Mouse (Mus musculus): ENCODE measurements at regions not wholly inside any gene's neighbourhood (a gene's known extent, or its start where the extent isn't known, plus 50 kb on each side); places are given as distances from the start of the nearest gene placed in this dataset.

GRCm38 (mm10) chr12:15986351-15986750 is 169.6 kb upstream of the Trib2 start:
- Histone ChIP-seq H3K4me3 (ENCODE audit: low read depth, low read length) (no peak overlapping the region), H3K27me3 (ENCODE audit: control insufficient read depth, insufficient read depth, low read length) (no peaks in the 10 kb centered on the region), H3K4me2 (ENCODE audit: low read depth) (no peak overlapping the region), H3K9me3 (ENCODE audit: control insufficient read depth, low read length) (no peaks in the 10 kb centered on the region), H3K4me1 (ENCODE audit: control insufficient read depth, insufficient read depth, low read length) (no peaks in the 10 kb centered on the region), H3K9ac (ENCODE audit: low read length) (no peak overlapping the region), H3K36me3 (ENCODE audit: control insufficient read depth, insufficient read depth, low read length) (no peaks in the 10 kb centered on the region), H3K27ac (ENCODE audit: low read depth, low read length) (no peak overlapping the region)
- no peak for DNase-seq (ENCODE audit: low spot score)
- no peak for ATAC-seq (ENCODE audit: insufficient read depth, low FRiP score, low TSS enrichment)

- no peaks in the 10 kb centered on the region for H3K27me3 ChIP-seq (ENCODE audit: control insufficient read depth, insufficient read depth, low read length)
- H3K4me1 ChIP-seq (ENCODE audit: control insufficient read depth, insufficient read depth, low read length): no peaks in the 10 kb centered on the region
- ATAC-seq (ENCODE audit: insufficient read depth, low FRiP score, low TSS enrichment): no peak
- no peaks in the 10 kb centered on the region for H3K9me3 ChIP-seq (ENCODE audit: control insufficient read depth, low read length)
- no peaks in the 10 kb centered on the region for H3K36me3 ChIP-seq (ENCODE audit: control insufficient read depth, insufficient read depth, low read length)
- no peak overlapping the region for H3K9ac ChIP-seq (ENCODE audit: low read length)
- H3K27ac ChIP-seq (ENCODE audit: low read depth, low read length): no peak overlapping the region
- H3K4me2 ChIP-seq (ENCODE audit: low read depth): no peak overlapping the region
- 83% methylated on average over 2 of the region's 2 CpGs for WGBS
- DNase-seq (ENCODE audit: low spot score): no peak
- H3K4me3 ChIP-seq (ENCODE audit: low read depth, low read length): no peak overlapping the region
Observed at GRCm38 (mm10) chr12:15985649-15986048, 168.9 kb upstream of the Trib2 start.

- Histone ChIP-seq H3K27me3 (ENCODE audit: control insufficient read depth, insufficient read depth, low read length) (no peaks in the 10 kb centered on the region), H3K4me2 (ENCODE audit: low read depth) (no peak overlapping the region), H3K4me3 (ENCODE audit: low read depth, low read length) (no peak overlapping the region), H3K36me3 (ENCODE audit: control insufficient read depth, insufficient read depth, low read length) (no peaks in the 10 kb centered on the region), H3K9ac (ENCODE audit: low read length) (no peak overlapping the region), H3K27ac (ENCODE audit: low read depth, low read length) (no peak overlapping the region), H3K9me3 (ENCODE audit: control insufficient read depth, low read length) (no peaks in the 10 kb centered on the region), H3K4me1 (ENCODE audit: control insufficient read depth, insufficient read depth, low read length) (no peaks in the 10 kb centered on the region)
- DNase-seq (ENCODE audit: low spot score): no peak
- WGBS: 82% methylated on average over 11 of the region's 11 CpGs
- no peak for ATAC-seq (ENCODE audit: insufficient read depth, low FRiP score, low TSS enrichment)
Observed at GRCm38 (mm10) chr12:15983591-15984300, 167.0 kb upstream of the Trib2 start.

GRCm38 (mm10) chr12:15981741-15982140 is 165.0 kb upstream of the Trib2 start:
- Histone ChIP-seq H3K27me3 (ENCODE audit: control insufficient read depth, insufficient read depth, low read length) (no peaks in the 10 kb centered on the region), H3K36me3 (ENCODE audit: control insufficient read depth, insufficient read depth, low read length) (no peaks in the 10 kb centered on the region), H3K4me2 (ENCODE audit: low read depth) (no peak overlapping the region), H3K9me3 (ENCODE audit: control insufficient read depth, low read length) (no peaks in the 10 kb centered on the region), H3K27ac (ENCODE audit: low read depth, low read length) (no peak overlapping the region), H3K4me1 (ENCODE audit: control insufficient read depth, insufficient read depth, low read length) (no peaks in the 10 kb centered on the region), H3K4me3 (ENCODE audit: low read depth, low read length) (no peak overlapping the region), H3K9ac (ENCODE audit: low read length) (no peak overlapping the region)
- ATAC-seq (ENCODE audit: insufficient read depth, low FRiP score, low TSS enrichment) (no peak), DNase-seq (ENCODE audit: low spot score) (no peak)
- 56% methylated on average over 1 of the region's 1 CpGs for WGBS

GRCm38 (mm10) chr12:15979233-15979632 is 162.5 kb upstream of the Trib2 start:
- H3K9me3 ChIP-seq (ENCODE audit: control insufficient read depth, low read length): no peaks in the 10 kb centered on the region
- H3K4me2 ChIP-seq (ENCODE audit: low read depth): no peak overlapping the region
- H3K36me3 ChIP-seq (ENCODE audit: control insufficient read depth, insufficient read depth, low read length): no peaks in the 10 kb centered on the region
- H3K4me3 ChIP-seq (ENCODE audit: low read depth, low read length): no peak overlapping the region
- 90% methylated on average over 7 of the region's 7 CpGs for WGBS
- no peak for DNase-seq (ENCODE audit: low spot score)
- no peak overlapping the region for H3K27ac ChIP-seq (ENCODE audit: low read depth, low read length)
- H3K27me3 ChIP-seq (ENCODE audit: control insufficient read depth, insufficient read depth, low read length): no peaks in the 10 kb centered on the region
- ATAC-seq (ENCODE audit: insufficient read depth, low FRiP score, low TSS enrichment): no peak
- H3K9ac ChIP-seq (ENCODE audit: low read length): no peak overlapping the region
- no peaks in the 10 kb centered on the region for H3K4me1 ChIP-seq (ENCODE audit: control insufficient read depth, insufficient read depth, low read length)

- no peaks in the 10 kb centered on the region for H3K27me3 ChIP-seq (ENCODE audit: control insufficient read depth, insufficient read depth, low read length)
- no peak overlapping the region for H3K27ac ChIP-seq (ENCODE audit: low read depth, low read length)
- H3K9me3 ChIP-seq (ENCODE audit: control insufficient read depth, low read length): no peaks in the 10 kb centered on the region
- 91% methylated on average over 3 of the region's 3 CpGs for WGBS
- no peak overlapping the region for H3K9ac ChIP-seq (ENCODE audit: low read length)
- H3K4me3 ChIP-seq (ENCODE audit: low read depth, low read length): no peak overlapping the region
- H3K36me3 ChIP-seq (ENCODE audit: control insufficient read depth, insufficient read depth, low read length): no peaks in the 10 kb centered on the region
- DNase-seq (ENCODE audit: low spot score) (no peak), ATAC-seq (ENCODE audit: insufficient read depth, low FRiP score, low TSS enrichment) (no peak)
- H3K4me1 ChIP-seq (ENCODE audit: control insufficient read depth, insufficient read depth, low read length): no peaks in the 10 kb centered on the region
- no peak overlapping the region for H3K4me2 ChIP-seq (ENCODE audit: low read depth)
Observed at GRCm38 (mm10) chr12:15971786-15972185, 155.1 kb upstream of the Trib2 start.

GRCm38 (mm10) chr12:15970262-15970661 is 153.5 kb upstream of the Trib2 start:
- Histone ChIP-seq H3K36me3 (ENCODE audit: control insufficient read depth, insufficient read depth, low read length) (no peaks in the 10 kb centered on the region), H3K4me3 (ENCODE audit: low read depth, low read length) (no peak overlapping the region), H3K4me2 (ENCODE audit: low read depth) (no peak overlapping the region), H3K27ac (ENCODE audit: low read depth, low read length) (no peak overlapping the region), H3K9me3 (ENCODE audit: control insufficient read depth, low read length) (no peaks in the 10 kb centered on the region), H3K27me3 (ENCODE audit: control insufficient read depth, insufficient read depth, low read length) (no peaks in the 10 kb centered on the region), H3K9ac (ENCODE audit: low read length) (no peak overlapping the region), H3K4me1 (ENCODE audit: control insufficient read depth, insufficient read depth, low read length) (no peaks in the 10 kb centered on the region)
- DNase-seq (ENCODE audit: low spot score) (no peak), ATAC-seq (ENCODE audit: insufficient read depth, low FRiP score, low TSS enrichment) (no peak)
- WGBS: 74% methylated on average over 2 of the region's 2 CpGs

GRCm38 (mm10) chr12:15967550-15968102 is 150.9 kb upstream of the Trib2 start:
- Histone ChIP-seq H3K27ac (ENCODE audit: low read depth, low read length) (no peak overlapping the region), H3K27me3 (ENCODE audit: control insufficient read depth, insufficient read depth, low read length) (no peaks in the 10 kb centered on the region), H3K4me3 (ENCODE audit: low read depth, low read length) (no peak overlapping the region), H3K4me2 (ENCODE audit: low read depth) (no peak overlapping the region), H3K4me1 (ENCODE audit: control insufficient read depth, insufficient read depth, low read length) (no peaks in the 10 kb centered on the region), H3K36me3 (ENCODE audit: control insufficient read depth, insufficient read depth, low read length) (no peaks in the 10 kb centered on the region), H3K9ac (ENCODE audit: low read length) (no peak overlapping the region), H3K9me3 (ENCODE audit: control insufficient read depth, low read length) (no peaks in the 10 kb centered on the region)
- 71% methylated on average over 5 of the region's 5 CpGs for WGBS
- ATAC-seq (ENCODE audit: insufficient read depth, low FRiP score, low TSS enrichment) (no peak), DNase-seq (ENCODE audit: low spot score) (no peak)

- no peak overlapping the region for H3K9ac ChIP-seq (ENCODE audit: low read length)
- H3K4me3 ChIP-seq (ENCODE audit: low read depth, low read length): no peak overlapping the region
- no peak overlapping the region for H3K4me2 ChIP-seq (ENCODE audit: low read depth)
- no peaks in the 10 kb centered on the region for H3K27me3 ChIP-seq (ENCODE audit: control insufficient read depth, insufficient read depth, low read length)
- ATAC-seq (ENCODE audit: insufficient read depth, low FRiP score, low TSS enrichment) (no peak), DNase-seq (ENCODE audit: low spot score) (no peak)
- H3K9me3 ChIP-seq (ENCODE audit: control insufficient read depth, low read length): no peaks in the 10 kb centered on the region
- H3K27ac ChIP-seq (ENCODE audit: low read depth, low read length): no peak overlapping the region
- no peaks in the 10 kb centered on the region for H3K36me3 ChIP-seq (ENCODE audit: control insufficient read depth, insufficient read depth, low read length)
- H3K4me1 ChIP-seq (ENCODE audit: control insufficient read depth, insufficient read depth, low read length): no peaks in the 10 kb centered on the region
- 94% methylated on average over 1 of the region's 1 CpGs for WGBS
Observed at GRCm38 (mm10) chr12:15966631-15967030, 149.9 kb upstream of the Trib2 start.

All from neural tube, embryonic 11.5 days (tissue).